Mouse (Mus musculus): ENCODE measurements at regions not wholly inside any gene's neighbourhood (a gene's known extent, or its start where the extent isn't known, plus 50 kb on each side); places are given as distances from the start of the nearest gene placed in this dataset.

GRCm38 (mm10) chr5:106376781-106377525 lies 81.0 kb downstream of the Barhl2 start:
- peak; percentile 27 for DNase-seq (ENCODE audit: low spot score)
- no peak overlapping the region for H3K9ac ChIP-seq (replicated peaks; ENCODE audit: low read length)
- H3K4me1 ChIP-seq (ENCODE audit: insufficient read depth, low read length): no peaks in the 10 kb centered on the region
- H3K9me3 ChIP-seq (ENCODE audit: low read length): no peaks in the 10 kb centered on the region
- WGBS: 46% methylated on average over 25 of the region's 25 CpGs
- no peak overlapping the region for H3K4me3 ChIP-seq (ENCODE audit: low read length)
- no peaks in the 10 kb centered on the region for H3K27me3 ChIP-seq (ENCODE audit: insufficient read depth, low read length)
- peak; percentile 22; the same call in 1 of the 2 replicates for TF ChIP-seq CTCF (IDR thresholded peaks at IDR 0.05; ENCODE audit: low read depth)
- H3K27ac ChIP-seq: no peak overlapping the region
- H3K4me2 ChIP-seq (ENCODE audit: low read depth, low read length): peak overlapping the region; percentile 31; the same call in 1 of the 2 replicates
- ATAC-seq: peak; percentile 49; the same call in 1 of the 2 replicates
- no peaks in the 10 kb centered on the region for H3K36me3 ChIP-seq (ENCODE audit: insufficient read depth, low read length)

- H3K4me1 ChIP-seq (ENCODE audit: insufficient read depth, low read length): no peaks in the 10 kb centered on the region
- 23% methylated on average over 9 of the region's 9 CpGs for WGBS
- H3K9me3 ChIP-seq (ENCODE audit: low read length): no peaks in the 10 kb centered on the region
- H3K4me2 ChIP-seq (ENCODE audit: low read depth, low read length): no peak overlapping the region
- DNase-seq (ENCODE audit: low spot score): no peak
- no peak for TF ChIP-seq CTCF (IDR thresholded peaks at IDR 0.05; ENCODE audit: low read depth)
- no peaks in the 10 kb centered on the region for H3K27me3 ChIP-seq (ENCODE audit: insufficient read depth, low read length)
- H3K27ac ChIP-seq: no peak overlapping the region
- ATAC-seq: no peak
- H3K4me3 ChIP-seq (ENCODE audit: low read length): no peak overlapping the region
- no peaks in the 10 kb centered on the region for H3K36me3 ChIP-seq (ENCODE audit: insufficient read depth, low read length)
- H3K9ac ChIP-seq (replicated peaks; ENCODE audit: low read length): no peak overlapping the region
These were observed 90.1 kb downstream of the Barhl2 start for GRCm38 (mm10) chr5:106367831-106368230.

DNA sequence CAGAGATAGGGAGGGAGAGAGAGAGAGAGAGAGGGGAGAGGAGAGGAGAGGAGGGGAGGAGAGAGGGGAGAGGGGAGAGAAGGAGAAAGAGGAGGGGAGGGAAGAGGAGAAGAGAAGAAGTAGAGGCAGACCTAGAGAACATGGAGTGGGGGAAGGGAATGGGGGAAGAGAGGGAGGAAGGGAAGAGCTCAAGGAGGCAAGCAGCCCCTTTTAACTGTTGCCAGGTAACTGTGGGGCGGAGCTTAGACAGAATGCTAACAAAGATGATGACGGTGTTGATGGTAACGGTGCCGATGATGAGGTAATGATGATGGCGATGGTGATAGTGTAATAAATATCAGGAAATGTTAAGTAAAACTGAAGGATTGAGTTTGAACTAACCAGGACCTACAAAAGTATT lies 90.7 kb downstream of the Barhl2 start:
- Histone ChIP-seq H3K4me1 (ENCODE audit: insufficient read depth, low read length) (no peaks in the 10 kb centered on the region), H3K9ac (replicated peaks; ENCODE audit: low read length) (no peak overlapping the region), H3K9me3 (ENCODE audit: low read length) (no peaks in the 10 kb centered on the region), H3K4me3 (ENCODE audit: low read length) (no peak overlapping the region), H3K4me2 (ENCODE audit: low read depth, low read length) (no peak overlapping the region), H3K27ac (no peak overlapping the region), H3K36me3 (ENCODE audit: insufficient read depth, low read length) (no peaks in the 10 kb centered on the region), H3K27me3 (ENCODE audit: insufficient read depth, low read length) (no peaks in the 10 kb centered on the region)
- DNase-seq (ENCODE audit: low spot score): no peak
- 58% methylated on average over 5 of the region's 5 CpGs for WGBS
- TF ChIP-seq CTCF (IDR thresholded peaks at IDR 0.05; ENCODE audit: low read depth): no peak
- no peak for ATAC-seq

DNA sequence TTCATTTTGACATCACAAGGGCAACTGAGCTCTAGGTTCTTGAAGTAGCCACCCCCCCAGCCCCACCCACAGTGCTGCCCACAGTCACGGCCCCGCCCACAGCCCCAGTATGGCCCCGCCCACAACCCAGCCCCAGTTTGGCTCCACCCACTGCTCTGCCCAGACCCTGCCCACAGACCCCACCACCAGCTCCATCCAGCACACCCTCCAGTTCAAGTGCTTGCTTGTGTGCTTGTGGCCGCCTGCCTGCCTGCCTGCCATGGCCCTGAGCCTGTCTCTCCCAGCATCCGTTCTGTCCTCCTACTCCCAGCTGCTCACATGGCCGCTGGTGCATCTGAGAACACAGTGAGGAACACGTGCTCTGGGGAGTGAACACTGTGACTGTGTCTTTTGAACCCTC lies 92.0 kb downstream of the Barhl2 start:
- H3K27me3 ChIP-seq (ENCODE audit: insufficient read depth, low read length): no peaks in the 10 kb centered on the region

DNA sequence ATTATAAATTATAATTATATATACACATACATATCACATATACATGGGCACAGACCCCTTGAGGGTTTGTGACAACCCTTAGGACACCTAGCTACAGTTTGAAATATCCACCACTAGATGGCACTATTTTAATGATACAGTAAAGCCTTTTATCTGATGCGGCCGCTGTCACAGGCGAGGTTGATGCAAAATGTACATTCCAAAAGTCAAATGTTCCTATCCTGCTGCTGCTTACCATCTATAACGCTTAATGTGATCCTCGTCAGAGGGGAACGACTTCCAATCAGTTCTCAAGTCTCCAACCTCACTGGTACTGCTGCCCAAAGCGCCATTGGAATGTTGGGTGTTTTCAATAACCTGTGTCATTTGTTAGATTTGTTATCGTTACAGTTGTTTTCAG lies 92.9 kb downstream of the Barhl2 start:
- Histone ChIP-seq H3K9me3 (ENCODE audit: low read length) (no peaks in the 10 kb centered on the region), H3K4me3 (ENCODE audit: low read length) (no peak overlapping the region), H3K9ac (replicated peaks; ENCODE audit: low read length) (no peak overlapping the region), H3K4me2 (ENCODE audit: low read depth, low read length) (no peak overlapping the region), H3K27ac (no peak overlapping the region), H3K4me1 (ENCODE audit: insufficient read depth, low read length) (no peaks in the 10 kb centered on the region), H3K27me3 (ENCODE audit: insufficient read depth, low read length) (no peaks in the 10 kb centered on the region), H3K36me3 (ENCODE audit: insufficient read depth, low read length) (no peaks in the 10 kb centered on the region)
- WGBS: 45% methylated on average over 8 of the region's 8 CpGs
- ATAC-seq (peak; percentile 55; the same call in 1 of the 2 replicates), DNase-seq (ENCODE audit: low spot score) (peak; percentile 76)
- peak; percentile 53 for TF ChIP-seq CTCF (IDR thresholded peaks at IDR 0.05; ENCODE audit: low read depth)

More for the DNA sequence above, 92.0 kb downstream of the Barhl2 start:
- no peaks in the 10 kb centered on the region for H3K36me3 ChIP-seq (ENCODE audit: insufficient read depth, low read length)
- H3K9me3 ChIP-seq (ENCODE audit: low read length): no peaks in the 10 kb centered on the region
- 85% methylated on average over 7 of the region's 7 CpGs for WGBS
- no peak for DNase-seq (ENCODE audit: low spot score)
- no peak overlapping the region for H3K27ac ChIP-seq
- TF ChIP-seq CTCF (IDR thresholded peaks at IDR 0.05; ENCODE audit: low read depth): no peak
- H3K4me3 ChIP-seq (ENCODE audit: low read length): no peak overlapping the region
- no peaks in the 10 kb centered on the region for H3K4me1 ChIP-seq (ENCODE audit: insufficient read depth, low read length)
- no peak overlapping the region for H3K4me2 ChIP-seq (ENCODE audit: low read depth, low read length)
- ATAC-seq: peak; percentile 32; the same call in 1 of the 2 replicates
- H3K9ac ChIP-seq (replicated peaks; ENCODE audit: low read length): no peak overlapping the region

DNA sequence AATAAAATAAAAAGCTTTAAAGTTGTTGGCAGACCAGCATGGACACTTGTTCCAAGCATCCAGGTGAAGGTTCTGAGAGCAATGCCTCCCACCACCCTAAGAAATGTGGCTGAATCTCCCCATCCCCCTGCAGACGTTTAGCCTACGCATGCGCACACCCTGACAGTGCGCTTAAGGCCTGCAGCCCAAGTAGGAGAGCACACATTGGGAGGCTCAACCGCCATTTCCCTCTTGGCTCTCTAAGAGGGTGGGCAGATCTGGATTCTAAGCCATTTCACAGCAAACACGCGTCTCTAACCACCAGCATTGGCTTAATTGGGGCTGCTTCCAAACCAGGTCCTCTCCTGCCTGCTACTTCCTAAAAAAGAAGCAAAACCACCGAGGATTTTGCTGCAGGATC lies 106.6 kb downstream of the Barhl2 start:
- H3K9me3 ChIP-seq (ENCODE audit: low read length): no peaks in the 10 kb centered on the region
- H3K9ac ChIP-seq (replicated peaks; ENCODE audit: low read length): no peak overlapping the region
- H3K27ac ChIP-seq: no peak overlapping the region
- no peaks in the 10 kb centered on the region for H3K4me1 ChIP-seq (ENCODE audit: insufficient read depth, low read length)
- ATAC-seq (no peak), DNase-seq (ENCODE audit: low spot score) (no peak)
- no peaks in the 10 kb centered on the region for H3K27me3 ChIP-seq (ENCODE audit: insufficient read depth, low read length)
- no peak overlapping the region for H3K4me3 ChIP-seq (ENCODE audit: low read length)
- no peak for TF ChIP-seq CTCF (IDR thresholded peaks at IDR 0.05; ENCODE audit: low read depth)
- 92% methylated on average over 8 of the region's 8 CpGs for WGBS
- H3K4me2 ChIP-seq (ENCODE audit: low read depth, low read length): no peak overlapping the region
- no peaks in the 10 kb centered on the region for H3K36me3 ChIP-seq (ENCODE audit: insufficient read depth, low read length)

- Histone ChIP-seq H3K27ac (no peak overlapping the region), H3K4me1 (ENCODE audit: insufficient read depth, low read length) (no peaks in the 10 kb centered on the region), H3K4me3 (ENCODE audit: low read length) (no peak overlapping the region), H3K9me3 (ENCODE audit: low read length) (no peaks in the 10 kb centered on the region), H3K27me3 (ENCODE audit: insufficient read depth, low read length) (no peaks in the 10 kb centered on the region), H3K4me2 (ENCODE audit: low read depth, low read length) (no peak overlapping the region), H3K9ac (replicated peaks; ENCODE audit: low read length) (no peak overlapping the region), H3K36me3 (ENCODE audit: insufficient read depth, low read length) (no peaks in the 10 kb centered on the region)
- ATAC-seq (no peak), DNase-seq (ENCODE audit: low spot score) (no peak)
- WGBS: 51% methylated on average over 10 of the region's 10 CpGs
- no peak for TF ChIP-seq CTCF (IDR thresholded peaks at IDR 0.05; ENCODE audit: low read depth)
These were observed 108.0 kb downstream of the Barhl2 start for GRCm38 (mm10) chr5:106349851-106350515.
